Mouse (Mus musculus) forebrain, embryonic 12.5 days (tissue): Measurements from ENCODE around the gene Phf3. TPM values are rescaled to one million over a fixed set of nuclear protein-coding genes. Genes with fewer than 3 reads are reported as not detected.

Experiments
- ATAC-seq: fragments of 200-750 bp; cut with Nextera tagmentation; 2 replicates; pipeline ENCODE4 v1.8.0; 2017; ENCODE audit warnings: moderate TSS enrichment; ENCODE audit not compliant: low FRiP score
- H3K27ac ChIP-seq: fragments of 300-500 bp; sonication (generic); 2 replicates; pipeline ENCODE4 v1.5.1; 2016; ENCODE audit warnings: mild to moderate bottlenecking
- H3K27me3 ChIP-seq: fragments of 300-500 bp; sonication (generic); 2 replicates; pipeline ENCODE4 v1.6.1; 2016; ENCODE audit warnings: mild to moderate bottlenecking
- H3K36me3 ChIP-seq: fragments of 300-500 bp; sonication (generic); replicated peaks from 2 replicates; pipeline ENCODE4 v1.6.1; 2016; ENCODE audit warnings: mild to moderate bottlenecking
- H3K4me1 ChIP-seq: fragments of 300-500 bp; sonication (generic); 2 replicates; pipeline ENCODE4 v1.6.1; 2016
- H3K4me2 ChIP-seq: fragments of 300-500 bp; sonication (generic); 2 replicates; pipeline ENCODE4 v1.6.1; 2016; ENCODE audit warnings: mild to moderate bottlenecking, moderate library complexity
- H3K4me3 ChIP-seq: fragments of 300-500 bp; sonication (generic); replicated peaks from 2 replicates; pipeline ENCODE4 v1.5.1; 2016; ENCODE audit warnings: mild to moderate bottlenecking
- H3K9ac ChIP-seq: fragments of 300-500 bp; sonication (generic); 2 replicates; pipeline ENCODE4 v1.6.1; 2016; ENCODE audit warnings: mild to moderate bottlenecking
- H3K9me3 ChIP-seq: fragments of 300-500 bp; sonication (generic); 2 replicates; pipeline ENCODE4 v1.6.1; 2016
- WGBS: fragments of 180-500 bp; shearing (Covaris S2); methylation state at CpG from one replicate; pipeline ENCODE4 v1.1.7; 2016; 5-methylcytosine and 5-hydroxymethylcytosine counted together
- polyA plus RNA-seq: library from polyadenylated mRNA; unstranded; fragments of >200 nt; fragmentation: Nextera tagmentation; extraction: Ambion mirVana; gene quantifications from 2 replicates; pipeline ENCODE4 v1.2.1, GENCODE M21; 2016

Phf3 gene
- polyA plus RNA-seq, 1 experiment from 2014 or later: 47.5 TPM

GRCm38 (mm10) chr1:30872836-30873540 is 733 bp downstream of the Phf3 start:
- ATAC-seq: peak; percentile 52
- Histone ChIP-seq H3K4me3 (peak overlapping the region; percentile 91), H3K27ac (peak overlapping the region; percentile 100), H3K9ac (peak overlapping the region; percentile 96), H3K36me3 (no peaks in the 10 kb centered on the region; the same call in 1 of the 2 replicates), H3K27me3 (no peaks in the 10 kb centered on the region), H3K4me2 (peak overlapping the region; percentile 56), H3K4me1 (peaks cover 17% of the 10 kb centered on the region), H3K9me3 (no peaks in the 10 kb centered on the region)
- under 1% methylated on average over 66 of the region's 79 CpGs for WGBS

- H3K4me1 ChIP-seq: peaks cover 10% of the 10 kb centered on the region
- H3K27me3 ChIP-seq: no peaks in the 10 kb centered on the region
- no peaks in the 10 kb centered on the region; the same call in 1 of the 2 replicates for H3K36me3 ChIP-seq
- H3K27ac ChIP-seq: no peak overlapping the region
- no peak overlapping the region for H3K9ac ChIP-seq
- no peak for ATAC-seq
- no peak overlapping the region for H3K4me3 ChIP-seq
- H3K9me3 ChIP-seq: no peaks in the 10 kb centered on the region
- H3K4me2 ChIP-seq: no peak overlapping the region
- WGBS: 93% methylated on average over 4 of the region's 4 CpGs
These were observed 5.9 kb downstream of the Phf3 start for GRCm38 (mm10) chr1:30867786-30868185.

GRCm38 (mm10) chr1:30852518-30852917 is 21.2 kb downstream of the Phf3 start:
- H3K36me3 ChIP-seq: 0 out of 2 replicates have a peak, but pooled peaks cover 5% of the 10 kb centered on the region
- no peaks in the 10 kb centered on the region for H3K9me3 ChIP-seq
- H3K4me1 ChIP-seq: no peaks in the 10 kb centered on the region
- no peak overlapping the region for H3K4me3 ChIP-seq
- ATAC-seq: no peak
- H3K4me2 ChIP-seq: no peak overlapping the region
- no peak overlapping the region for H3K27ac ChIP-seq
- 87% methylated on average over 3 of the region's 3 CpGs for WGBS
- no peaks in the 10 kb centered on the region for H3K27me3 ChIP-seq
- H3K9ac ChIP-seq: no peak overlapping the region

- ATAC-seq: no peak
- Histone ChIP-seq H3K27ac (no peak overlapping the region), H3K36me3 (0 out of 2 replicates have a peak, but pooled peaks cover 5% of the 10 kb centered on the region), H3K27me3 (no peaks in the 10 kb centered on the region), H3K4me1 (no peaks in the 10 kb centered on the region), H3K9ac (no peak overlapping the region), H3K4me3 (no peak overlapping the region), H3K9me3 (no peaks in the 10 kb centered on the region), H3K4me2 (no peak overlapping the region)
- WGBS: 94% methylated on average over 3 of the region's 3 CpGs
These were observed 21.8 kb downstream of the Phf3 start for GRCm38 (mm10) chr1:30851920-30852319.

- no peaks in the 10 kb centered on the region for H3K4me1 ChIP-seq
- ATAC-seq: no peak
- H3K9me3 ChIP-seq: no peaks in the 10 kb centered on the region
- H3K4me3 ChIP-seq: no peak overlapping the region
- 0 out of 2 replicates have a peak, but pooled peaks cover 5% of the 10 kb centered on the region for H3K36me3 ChIP-seq
- no peak overlapping the region for H3K9ac ChIP-seq
- 99% methylated on average over 2 of the region's 2 CpGs for WGBS
- H3K4me2 ChIP-seq: no peak overlapping the region
- no peak overlapping the region for H3K27ac ChIP-seq
- no peaks in the 10 kb centered on the region for H3K27me3 ChIP-seq
These were observed 22.8 kb downstream of the Phf3 start for GRCm38 (mm10) chr1:30850906-30851305.

GRCm38 (mm10) chr1:30849955-30850354 is 23.8 kb downstream of the Phf3 start:
- Histone ChIP-seq H3K27ac (no peak overlapping the region), H3K4me3 (no peak overlapping the region), H3K4me2 (no peak overlapping the region), H3K9ac (no peak overlapping the region), H3K9me3 (no peaks in the 10 kb centered on the region), H3K4me1 (no peaks in the 10 kb centered on the region), H3K36me3 (0 out of 2 replicates have a peak, but pooled peaks cover 5% of the 10 kb centered on the region), H3K27me3 (no peaks in the 10 kb centered on the region)
- WGBS: 93% methylated on average over 3 of the region's 3 CpGs
- no peak for ATAC-seq

GRCm38 (mm10) chr1:30847706-30848105 is 26.0 kb downstream of the Phf3 start:
- no peak for ATAC-seq
- Histone ChIP-seq H3K9ac (no peak overlapping the region), H3K27ac (no peak overlapping the region), H3K9me3 (no peaks in the 10 kb centered on the region), H3K4me3 (no peak overlapping the region), H3K4me1 (no peaks in the 10 kb centered on the region), H3K36me3 (0 out of 2 replicates have a peak, but pooled peaks cover 5% of the 10 kb centered on the region), H3K27me3 (no peaks in the 10 kb centered on the region), H3K4me2 (no peak overlapping the region)
- WGBS: 56% methylated on average over 1 of the region's 1 CpGs

GRCm38 (mm10) chr1:30839662-30840061 is 34.1 kb downstream of the Phf3 start:
- Histone ChIP-seq H3K27me3 (no peaks in the 10 kb centered on the region), H3K4me1 (no peaks in the 10 kb centered on the region), H3K27ac (no peak overlapping the region), H3K4me3 (no peak overlapping the region), H3K36me3 (peaks cover 16% of the 10 kb centered on the region), H3K4me2 (no peak overlapping the region), H3K9ac (no peak overlapping the region), H3K9me3 (no peaks in the 10 kb centered on the region)
- ATAC-seq: no peak
- 87% methylated on average over 3 of the region's 3 CpGs for WGBS

GRCm38 (mm10) chr1:30835512-30835911 is 38.2 kb downstream of the Phf3 start:
- 93% methylated on average over 6 of the region's 6 CpGs for WGBS
- Histone ChIP-seq H3K4me3 (no peak overlapping the region), H3K27me3 (no peaks in the 10 kb centered on the region), H3K9me3 (no peaks in the 10 kb centered on the region), H3K4me2 (no peak overlapping the region), H3K4me1 (no peaks in the 10 kb centered on the region), H3K9ac (no peak overlapping the region), H3K27ac (no peak overlapping the region), H3K36me3 (peaks cover 20% of the 10 kb centered on the region)
- ATAC-seq: no peak

- WGBS: 90% methylated on average over 4 of the region's 4 CpGs
- Histone ChIP-seq H3K27ac (no peak overlapping the region), H3K4me1 (no peaks in the 10 kb centered on the region), H3K36me3 (peaks cover 28% of the 10 kb centered on the region), H3K9ac (no peak overlapping the region), H3K27me3 (no peaks in the 10 kb centered on the region), H3K4me3 (no peak overlapping the region), H3K4me2 (no peak overlapping the region), H3K9me3 (no peaks in the 10 kb centered on the region)
- ATAC-seq: no peak
These were observed 40.9 kb downstream of the Phf3 start for GRCm38 (mm10) chr1:30832778-30833177.

- Histone ChIP-seq H3K27me3 (no peaks in the 10 kb centered on the region), H3K4me2 (no peak overlapping the region), H3K4me3 (no peak overlapping the region), H3K36me3 (peaks cover 35% of the 10 kb centered on the region), H3K9me3 (no peaks in the 10 kb centered on the region), H3K9ac (no peak overlapping the region), H3K27ac (no peak overlapping the region), H3K4me1 (no peaks in the 10 kb centered on the region)
- WGBS: 89% methylated on average over 6 of the region's 6 CpGs
- ATAC-seq: no peak
These were observed 54.3 kb downstream of the Phf3 start for GRCm38 (mm10) chr1:30819414-30819813.

- Histone ChIP-seq H3K27me3 (no peaks in the 10 kb centered on the region), H3K4me2 (no peak overlapping the region), H3K9me3 (no peaks in the 10 kb centered on the region), H3K27ac (no peak overlapping the region), H3K4me1 (no peaks in the 10 kb centered on the region), H3K9ac (no peak overlapping the region), H3K36me3 (peaks cover 63% of the 10 kb centered on the region), H3K4me3 (no peak overlapping the region)
- ATAC-seq: no peak
- WGBS: 96% methylated on average over 1 of the region's 1 CpGs
These were observed 58.1 kb downstream of the Phf3 start for GRCm38 (mm10) chr1:30815609-30816008.

- peaks cover 64% of the 10 kb centered on the region for H3K36me3 ChIP-seq
- no peak for ATAC-seq
- H3K4me3 ChIP-seq: no peak overlapping the region
- H3K27ac ChIP-seq: no peak overlapping the region
- no peak overlapping the region for H3K9ac ChIP-seq
- WGBS: 92% methylated on average over 2 of the region's 2 CpGs
- H3K27me3 ChIP-seq: no peaks in the 10 kb centered on the region
- H3K4me2 ChIP-seq: no peak overlapping the region
- H3K9me3 ChIP-seq: no peaks in the 10 kb centered on the region
- H3K4me1 ChIP-seq: no peaks in the 10 kb centered on the region
These were observed 58.7 kb downstream of the Phf3 start for GRCm38 (mm10) chr1:30814987-30815386.
